Mouse (Mus musculus): ENCODE measurements around the gene Add1.

GRCm38 (mm10) chr5:34604576-34604975 is 31.1 kb downstream of the Add1 start:
- TF ChIP-seq CTCF (IDR thresholded peaks at IDR 0.05; ENCODE audit: low read depth), result no peak
- TF ChIP-seq EP300 (IDR thresholded peaks at IDR 0.05; ENCODE audit: low read depth), result no peak

Data from heart, postnatal 0 days (tissue).